In the genomic region with DNA sequence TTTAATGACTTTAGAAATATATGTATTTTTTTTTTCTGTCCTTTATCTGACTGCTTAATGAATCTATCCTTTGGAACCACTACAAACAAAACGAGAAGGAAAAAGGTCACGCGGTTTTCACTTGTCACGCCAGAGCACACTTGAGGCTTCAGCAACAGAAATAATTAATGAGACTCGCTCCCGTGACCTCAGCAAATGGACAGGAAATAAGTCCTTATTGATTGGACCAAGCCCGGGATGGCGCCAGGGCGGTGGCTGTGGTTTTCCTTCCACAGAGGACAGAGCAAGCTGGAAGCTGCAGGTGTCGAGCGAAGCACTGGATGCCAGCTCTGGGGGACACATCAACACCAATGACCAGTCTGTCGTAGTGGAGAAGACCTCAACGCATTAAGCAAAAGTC, we compare ENCODE assay signal across 10 mouse cellular contexts. TPM values are rescaled to one million over a fixed set of nuclear protein-coding genes. Genes with fewer than 3 reads are reported as not detected.
DNase-seq lines count a peak whose midpoint lies in the region; ATAC-seq lines count a peak whose summit lies in the region.
"Had no signal": no experiment of that assay in that cellular context is flagged by ENCODE, and none has a peak within 500 bp of the region (broad histone marks: within the 10 kb centered on the region; RNA-seq: fewer than 3 reads in every experiment).

No protein-coding gene starts in this region.

- ATAC-seq in forebrain, embryonic 12.5 days (ENCODE audit: low FRiP score): peak; percentile 36; the same call in 1 of the 2 replicates
- no peak for ATAC-seq in kidney, embryonic 16.5 days (ENCODE audit: low FRiP score, low TSS enrichment)
- ATAC-seq in midbrain, embryonic 16.5 days: peak; percentile 41; the same call in 1 of the 2 replicates

- no peak overlapping the region for H3K9ac ChIP-seq in forebrain, embryonic 12.5 days
- no peak overlapping the region for H3K9ac ChIP-seq in kidney, embryonic 16.5 days (replicated peaks; ENCODE audit: low read length)
- no peak overlapping the region; the same call in 1 of the 2 replicates for H3K9ac ChIP-seq in midbrain, embryonic 16.5 days (ENCODE audit: low read depth, low read length)

- 16% methylated on average over 13 of the region's 13 CpGs for WGBS in forebrain, embryonic 12.5 days
- 15% methylated on average over 13 of the region's 13 CpGs for WGBS in kidney, embryonic 16.5 days
- WGBS in midbrain, embryonic 16.5 days: 17% methylated on average over 13 of the region's 13 CpGs

- H3K36me3 ChIP-seq in forebrain, embryonic 12.5 days (replicated peaks): no peaks in the 10 kb centered on the region
- H3K36me3 ChIP-seq in kidney, embryonic 16.5 days (ENCODE audit: insufficient read depth, low read length): peaks cover 5% of the 10 kb centered on the region; the same call in 1 of the 2 replicates
- no peaks in the 10 kb centered on the region for H3K36me3 ChIP-seq in midbrain, embryonic 16.5 days (ENCODE audit: control insufficient read depth, insufficient read depth, low read length)

- DNase-seq in adrenal gland, adult (ENCODE audit: inconsistent age in 2 of 2, low spot score in 1 of 2): peak; percentile 5 to 29
- no peak for DNase-seq in adrenal gland, postnatal 4 days (ENCODE audit: low spot score in 2 of 2)
- no peak for DNase-seq in left cerebral cortex, postnatal 25 days (ENCODE audit: low spot score in 2 of 2)
- no peak for DNase-seq in right cerebral cortex, adult 2 months (ENCODE audit: low spot score in 2 of 2)
- no peak for DNase-seq in layer of hippocampus, adult 9-10 months (ENCODE audit: low spot score)
- DNase-seq: cerebellum, adult 8-10 months; gastrocnemius, postnatal 14 days had no signal

- peaks cover 31% of the 10 kb centered on the region for H3K4me1 ChIP-seq in forebrain, embryonic 12.5 days
- peaks cover 46% of the 10 kb centered on the region for H3K4me1 ChIP-seq in kidney, embryonic 16.5 days (ENCODE audit: insufficient read depth, low read length)
- peaks cover 22% of the 10 kb centered on the region for H3K4me1 ChIP-seq in midbrain, embryonic 16.5 days (ENCODE audit: control insufficient read depth, insufficient read depth, low read length)

- intact Hi-C loops in left cerebral cortex, postnatal 25 days (cut with DNase I): no loop called here

- no peaks in the 10 kb centered on the region for H3K9me3 ChIP-seq in forebrain, embryonic 12.5 days
- no peaks in the 10 kb centered on the region for H3K9me3 ChIP-seq in kidney, embryonic 16.5 days (ENCODE audit: low read length)
- H3K9me3 ChIP-seq in midbrain, embryonic 16.5 days (replicated peaks; ENCODE audit: control insufficient read depth, low read length, poor library complexity, severe bottlenecking): no peaks in the 10 kb centered on the region

- H3K4me2 ChIP-seq in forebrain, embryonic 12.5 days: peak overlapping the region; percentile 29
- peak overlapping the region; percentile 26 for H3K4me2 ChIP-seq in kidney, embryonic 16.5 days (replicated peaks; ENCODE audit: low read depth, low read length)
- H3K4me2 ChIP-seq in midbrain, embryonic 16.5 days (ENCODE audit: low read length): no peak overlapping the region; the same call in 1 of the 2 replicates

- peak overlapping the region; percentile 88 for H3K27ac ChIP-seq in forebrain, embryonic 12.5 days
- peak overlapping the region; percentile 84 for H3K27ac ChIP-seq in kidney, embryonic 16.5 days (ENCODE audit: low read length)
- H3K27ac ChIP-seq in midbrain, embryonic 16.5 days (ENCODE audit: low read length): peak overlapping the region; percentile 89

- H3K27me3 ChIP-seq in forebrain, embryonic 12.5 days: no peaks in the 10 kb centered on the region
- no peaks in the 10 kb centered on the region for H3K27me3 ChIP-seq in kidney, embryonic 16.5 days (ENCODE audit: insufficient read depth, low read length)
- H3K27me3 ChIP-seq in midbrain, embryonic 16.5 days (ENCODE audit: control insufficient read depth, insufficient read depth, low read depth, low read length): no peaks in the 10 kb centered on the region

- no peak overlapping the region for H3K4me3 ChIP-seq in forebrain, embryonic 12.5 days (replicated peaks)
- H3K4me3 ChIP-seq in kidney, embryonic 16.5 days (ENCODE audit: low read length): no peak overlapping the region
- no peak overlapping the region for H3K4me3 ChIP-seq in midbrain, embryonic 16.5 days (ENCODE audit: low read depth, low read length)

RNA-seq across cellular contexts. Expression of a gene that starts 38.6 kb away (rescaled TPM):
- 10 to 100 TPM; 11.0 to 14.0 TPM for total RNA-seq in adrenal gland, postnatal 4 days (2021)
- 6.3 and 7.5 TPM in 2 replicates for polyA plus RNA-seq in forebrain, embryonic 12.5 days (2016; fragmentation: Nextera tagmentation; extraction: Ambion mirVana)
- polyA plus RNA-seq in kidney, embryonic 16.5 days (2015; fragmentation: Nextera tagmentation; extraction: Ambion mirVana): 4.1 and 6.8 TPM in 2 replicates
- polyA plus RNA-seq in midbrain, embryonic 16.5 days (2015; fragmentation: Nextera tagmentation; extraction: Ambion mirVana): 3.1 TPM in 2 replicates
- total RNA-seq in left cerebral cortex, postnatal 25 days (2021): 1 to 10 TPM; 4.3 to 5.9 TPM

Comparison
In these comparisons a context has a peak if more than half of its experiments do, and no peak if none do; other contexts are left out.
1. DNase-seq: peak in adrenal gland, adult (2 of 2); none in adrenal gland, postnatal 4 days (0 of 2), left cerebral cortex, postnatal 25 days (0 of 2), right cerebral cortex, adult 2 months (0 of 2) and layer of hippocampus, adult 9-10 months (single experiment).
2. Peak in every context shown above with its lines, with median percentiles within 50 percentile points of each other: H3K27ac ChIP-seq.